Mouse (Mus musculus) cerebellum, postnatal 25 days (tissue): Measurements from ENCODE around the gene Gm21149.
"Not testable (repeated sequence)": the region's sequence is repeated elsewhere in the genome, so short reads cannot be mapped to it uniquely, and the experiment has no call there.

ENCODE experiments used
- DNase-seq, 2 experiments: peaks; one replicate each; pipeline ENCODE4 v3.0.0; 2021; ENCODE audit warnings: mixed read lengths in 2 of 2

Gene Gm21149

DNA sequence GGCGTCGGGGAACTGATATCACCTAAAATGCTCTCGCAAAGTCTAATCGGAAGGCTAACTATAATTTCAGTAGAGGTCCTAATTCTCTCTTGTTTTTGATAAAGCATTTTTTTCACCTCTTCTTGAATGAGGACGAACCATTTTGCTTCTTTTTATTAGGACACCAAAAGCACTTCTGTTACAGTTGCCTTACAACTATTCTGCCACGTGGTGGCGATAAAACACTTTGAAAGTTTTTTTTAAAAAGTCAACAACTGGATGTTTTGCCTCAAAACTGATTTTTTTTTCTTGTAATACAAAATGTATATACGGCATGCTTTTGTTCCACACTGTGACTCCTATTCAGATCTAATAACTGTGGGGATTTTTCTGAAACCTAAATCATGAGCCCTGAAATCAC lies 14.7 kb downstream of the Gm21149 start:
- not testable (repeated sequence) for DNase-seq

DNA sequence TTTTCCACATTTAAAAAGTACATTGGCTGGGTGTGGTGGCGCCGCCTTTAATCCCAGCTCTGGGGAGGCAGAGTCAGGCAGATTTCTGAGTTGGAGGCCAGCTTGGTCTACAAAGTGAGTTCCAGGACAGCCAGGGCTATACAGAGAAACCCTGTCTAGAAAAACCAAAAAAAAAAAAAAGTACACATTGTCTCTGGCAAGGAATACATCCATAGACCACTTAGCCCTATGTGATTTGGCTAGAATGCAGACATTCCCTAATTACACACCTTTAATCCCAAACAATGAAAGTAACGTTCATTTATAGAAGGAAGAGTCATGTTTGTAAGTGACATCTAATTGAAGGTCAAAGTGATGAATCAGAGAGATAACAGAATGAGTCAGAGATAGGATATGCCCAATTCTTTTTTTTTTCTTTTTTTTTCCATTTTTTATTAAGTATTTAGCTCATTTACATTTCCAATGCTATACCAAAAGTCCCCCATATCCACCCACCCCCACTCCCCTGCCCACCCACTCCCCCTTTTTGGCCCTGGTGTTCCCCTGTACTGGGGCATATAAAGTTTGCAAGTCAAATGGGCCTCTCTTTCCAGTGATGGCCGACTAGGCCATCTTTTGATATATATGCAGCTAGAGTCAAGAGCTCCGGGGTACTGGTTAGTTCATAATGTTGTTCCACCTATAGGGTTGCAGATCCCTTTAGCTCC lies 18.3 kb downstream of the Gm21149 start:
- not testable (repeated sequence) for DNase-seq
